Mouse (Mus musculus) forebrain, embryonic 10.5 days (tissue): Measurements from ENCODE around the gene Prpf4. TPM values are rescaled to one million over a fixed set of nuclear protein-coding genes. Genes with fewer than 3 reads are reported as not detected.

Source experiments
- DNase-seq: peaks from one replicate; pipeline ENCODE4 v3.0.0-alpha.2; 2017; ENCODE audit warnings: low spot score; ENCODE audit errors: extremely low spot score
- H3K27ac ChIP-seq: fragments of 300-500 bp; sonication (generic); 2 replicates; pipeline ENCODE4 v1.5.1; 2016; ENCODE audit warnings: mild to moderate bottlenecking
- H3K27me3 ChIP-seq: fragments of 300-500 bp; sonication (generic); 2 replicates; pipeline ENCODE4 v1.6.1; 2016; ENCODE audit warnings: mild to moderate bottlenecking; ENCODE audit not compliant: poor library complexity, severe bottlenecking
- H3K36me3 ChIP-seq: fragments of 300-500 bp; sonication (generic); replicated peaks from 2 replicates; pipeline ENCODE4 v1.6.1; 2016; ENCODE audit warnings: mild to moderate bottlenecking, moderate library complexity
- H3K4me1 ChIP-seq: fragments of 300-500 bp; sonication (generic); 2 replicates; pipeline ENCODE4 v1.6.1; 2016
- H3K4me3 ChIP-seq: fragments of 300-500 bp; sonication (generic); 2 replicates; pipeline ENCODE4 v1.5.1; 2016; ENCODE audit warnings: mild to moderate bottlenecking, moderate library complexity
- H3K9me3 ChIP-seq: fragments of 300-500 bp; sonication (generic); 2 replicates; pipeline ENCODE4 v1.6.1; 2016; ENCODE audit warnings: mild to moderate bottlenecking, moderate library complexity
- WGBS: fragments of 180-500 bp; shearing (Covaris S2); methylation state at CpG from one replicate; pipeline ENCODE4 v1.1.7; 2016; 5-methylcytosine and 5-hydroxymethylcytosine counted together
- polyA plus RNA-seq: library from polyadenylated mRNA; unstranded; fragments of >200 nt; fragmentation: Nextera tagmentation; extraction: Ambion mirVana; gene quantifications from 2 replicates; pipeline ENCODE4 v1.2.1, GENCODE M21; 2016

Prpf4 gene
- polyA plus RNA-seq, 1 experiment from 2014 or later: 38.3 TPM

DNA sequence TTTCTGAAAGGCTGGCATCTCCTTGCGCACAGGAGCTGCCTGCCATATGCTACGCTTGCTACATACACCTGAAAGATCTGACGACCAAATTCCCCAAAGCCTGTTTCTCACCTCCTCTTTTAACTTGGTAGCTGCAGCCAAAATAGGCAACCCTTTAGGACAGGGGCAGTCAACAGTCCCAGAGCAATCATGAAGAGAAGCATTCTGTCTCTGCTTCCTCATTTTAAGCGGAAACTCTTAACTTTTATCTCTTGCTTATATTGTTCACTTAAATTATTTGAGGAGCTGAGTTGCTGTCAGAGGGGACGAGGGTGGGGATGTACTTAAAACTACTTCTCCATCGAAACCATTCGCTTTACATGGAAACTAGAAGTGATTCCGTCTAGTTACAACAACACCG is 21.0 kb downstream of the Prpf4 start:
- no peak overlapping the region for H3K27ac ChIP-seq
- 90% methylated on average over 9 of the region's 9 CpGs for WGBS
- no peaks in the 10 kb centered on the region for H3K4me1 ChIP-seq
- H3K36me3 ChIP-seq: peaks cover 16% of the 10 kb centered on the region
- no peaks in the 10 kb centered on the region for H3K27me3 ChIP-seq
- no peaks in the 10 kb centered on the region for H3K9me3 ChIP-seq
- H3K4me3 ChIP-seq: no peak overlapping the region
- no peak for DNase-seq

DNA sequence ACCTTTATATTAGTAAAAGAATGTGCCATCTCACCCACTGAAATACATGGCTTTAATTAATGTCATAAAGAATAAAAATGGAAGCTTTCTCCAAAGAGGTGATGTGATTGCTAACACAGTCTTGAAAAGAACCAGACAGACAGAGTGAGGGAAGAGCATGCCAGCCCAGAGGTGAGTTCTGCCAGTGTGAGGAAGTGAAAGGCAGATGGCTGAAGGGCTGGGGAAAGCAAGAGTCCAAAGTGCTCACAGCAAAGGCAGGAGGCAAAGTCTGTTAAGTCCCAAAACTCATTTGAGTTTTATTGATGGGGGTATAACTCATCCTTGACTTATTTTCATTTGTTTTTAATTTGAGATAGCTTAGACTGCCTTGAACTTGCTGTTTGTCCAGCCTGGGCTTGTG is 22.1 kb downstream of the Prpf4 start:
- Histone ChIP-seq H3K36me3 (peaks cover 6% of the 10 kb centered on the region), H3K27ac (no peak overlapping the region), H3K27me3 (no peaks in the 10 kb centered on the region), H3K4me3 (no peak overlapping the region), H3K9me3 (no peaks in the 10 kb centered on the region), H3K4me1 (no peaks in the 10 kb centered on the region)
- no peak for DNase-seq

DNA sequence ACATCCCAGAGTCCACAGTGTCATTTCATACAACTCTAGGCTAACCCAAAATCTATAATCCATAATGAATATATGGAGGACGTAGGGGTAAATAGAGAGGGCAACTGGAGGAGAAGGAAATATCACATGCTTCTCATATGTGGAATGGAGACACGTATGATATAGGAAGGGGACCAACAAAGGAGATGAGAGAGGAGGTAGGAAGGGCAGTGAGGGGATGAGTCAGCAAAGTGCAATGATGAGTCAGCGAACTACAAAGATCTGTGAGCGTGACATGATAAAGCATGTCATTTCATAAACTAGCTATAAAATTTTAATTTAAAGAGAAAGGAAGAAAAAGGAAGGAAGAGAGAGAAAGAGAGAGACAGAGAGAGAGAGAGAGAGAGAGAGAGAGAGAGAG is 22.9 kb downstream of the Prpf4 start:
- Histone ChIP-seq H3K9me3 (no peaks in the 10 kb centered on the region), H3K4me3 (no peak overlapping the region), H3K27ac (no peak overlapping the region), H3K36me3 (no peaks in the 10 kb centered on the region), H3K27me3 (no peaks in the 10 kb centered on the region), H3K4me1 (no peaks in the 10 kb centered on the region)
- DNase-seq: no peak
- WGBS: 86% methylated on average over 4 of the region's 4 CpGs

DNA sequence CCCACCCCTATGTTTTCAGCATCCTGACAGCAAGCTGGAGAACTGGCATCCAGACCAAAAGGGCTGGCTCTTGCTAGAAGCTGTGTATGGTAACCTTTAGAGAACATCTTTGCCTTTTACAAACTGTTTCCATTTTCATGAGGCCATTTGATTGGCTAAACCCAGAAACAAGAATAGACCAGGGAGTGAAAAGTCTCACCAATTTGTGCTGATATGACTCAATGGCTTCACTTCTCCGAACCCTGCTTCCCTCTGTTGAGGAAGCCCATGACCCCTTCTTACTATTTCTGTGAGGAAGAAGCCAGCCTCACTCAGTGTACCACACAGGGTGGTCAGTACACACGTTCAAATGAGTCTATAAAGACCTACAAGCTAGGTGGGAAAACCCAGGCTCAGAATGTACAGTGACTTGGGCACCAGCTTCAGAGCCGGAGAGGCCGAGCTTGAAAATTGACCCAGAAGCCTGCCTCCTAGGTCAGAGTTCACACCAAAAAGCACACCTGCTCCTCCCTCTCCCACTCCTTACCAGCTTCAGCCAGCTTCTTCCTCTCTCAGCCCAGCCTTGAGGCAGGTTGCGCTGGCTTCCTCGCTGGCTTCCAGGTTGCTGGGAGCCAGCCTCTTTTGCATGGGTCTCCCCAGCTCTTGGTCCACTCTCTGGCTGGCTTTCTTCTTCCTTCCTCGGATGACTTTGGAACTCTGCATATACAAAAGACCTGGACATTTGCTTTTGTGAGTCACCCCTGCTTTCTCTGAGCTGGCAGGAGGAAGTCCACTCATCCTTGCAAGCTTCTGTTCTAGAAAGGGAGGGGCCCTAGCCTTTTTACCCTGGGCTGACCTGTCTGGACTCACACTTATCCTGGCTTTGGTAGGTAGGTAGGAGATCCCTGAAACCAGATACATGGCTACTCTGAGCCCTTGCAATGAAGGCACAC is 25.6 kb downstream of the Prpf4 start:
- WGBS: 85% methylated on average over 7 of the region's 7 CpGs
- Histone ChIP-seq H3K27ac (no peak overlapping the region), H3K4me3 (no peak overlapping the region), H3K36me3 (no peaks in the 10 kb centered on the region), H3K4me1 (no peaks in the 10 kb centered on the region), H3K27me3 (no peaks in the 10 kb centered on the region), H3K9me3 (no peaks in the 10 kb centered on the region)
- no peak for DNase-seq

DNA sequence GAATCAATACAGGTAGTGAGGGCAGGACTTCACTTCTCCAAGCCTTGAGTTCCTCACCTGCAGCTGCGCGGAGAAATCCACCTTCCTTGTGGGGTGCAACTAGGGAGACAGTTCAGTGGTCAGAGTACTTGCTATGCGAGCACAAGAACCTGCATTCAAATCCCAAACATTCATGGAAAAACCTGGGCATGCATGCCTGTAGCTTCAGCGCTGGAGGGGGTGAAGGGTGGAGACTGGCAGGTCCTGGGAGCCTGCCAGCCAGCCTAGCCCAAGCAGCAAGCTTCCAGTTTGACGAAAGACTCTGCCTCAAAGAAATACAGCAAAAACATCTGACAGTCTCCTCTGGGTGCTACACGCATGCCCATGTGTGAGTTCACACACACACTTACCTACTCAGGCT is 26.5 kb downstream of the Prpf4 start, which contains the start of gene Rnf183:
Gene Rnf183, minus strand, starts transcription at position 172 of the 400 bp plus-strand sequence.
- WGBS: 85% methylated on average over 6 of the region's 6 CpGs
- Histone ChIP-seq H3K27me3 (no peaks in the 10 kb centered on the region), H3K27ac (no peak within 1 kb of the TSS), H3K9me3 (no peaks in the 10 kb centered on the region), H3K4me1 (no peaks in the 10 kb centered on the region), H3K4me3 (no peak within 1 kb of the TSS), H3K36me3 (no peaks in the 10 kb centered on the region)
- no peak for DNase-seq

DNA sequence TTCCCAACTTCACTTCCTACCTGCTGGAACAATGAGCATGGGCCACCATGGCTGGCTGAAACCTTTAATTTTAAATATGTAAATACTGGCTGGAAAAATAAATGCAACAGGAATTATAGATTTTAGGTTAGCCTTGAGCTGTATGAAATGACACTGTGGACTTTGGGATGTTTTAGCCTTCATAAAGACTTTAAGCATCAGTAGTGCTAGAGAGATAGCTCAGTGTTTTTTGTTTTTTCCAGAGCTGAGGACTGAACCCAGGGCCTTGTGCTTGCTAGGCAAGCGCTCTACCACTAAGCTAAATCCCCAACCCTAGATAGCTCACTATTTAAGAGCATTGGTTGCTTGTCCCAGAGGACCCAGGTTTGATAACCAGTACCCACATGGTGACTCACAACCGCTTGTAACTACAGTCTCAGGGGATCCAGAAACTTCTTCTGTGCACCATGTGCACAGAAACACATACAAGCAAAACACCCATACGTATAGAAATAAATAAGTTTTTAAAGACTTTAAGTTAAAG is 28.7 kb downstream of the Prpf4 start:
- no peak for DNase-seq
- Histone ChIP-seq H3K9me3 (no peaks in the 10 kb centered on the region), H3K27me3 (no peaks in the 10 kb centered on the region), H3K4me3 (no peak overlapping the region), H3K36me3 (no peaks in the 10 kb centered on the region), H3K27ac (no peak overlapping the region), H3K4me1 (no peaks in the 10 kb centered on the region)
- 92% methylated on average over 3 of the region's 3 CpGs for WGBS

DNA sequence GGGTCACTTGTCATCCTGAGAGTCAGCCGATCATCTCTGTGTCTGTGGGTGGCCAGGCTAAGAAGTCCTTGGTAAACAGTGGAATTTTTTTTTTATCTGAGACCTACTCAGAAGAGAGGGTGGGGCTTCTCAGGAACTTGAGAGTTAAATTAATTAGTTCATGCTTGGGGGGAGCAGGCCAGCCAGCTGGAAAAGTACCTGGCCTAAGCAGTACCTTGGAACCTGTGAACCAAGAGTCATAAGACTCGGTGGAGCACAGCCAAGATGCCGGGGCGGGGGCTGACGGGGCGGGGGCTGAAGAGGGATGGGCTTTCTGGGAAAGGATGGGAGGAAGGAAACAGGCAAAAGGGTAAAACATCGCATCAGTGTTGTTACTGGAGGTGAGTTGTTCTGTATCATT is 29.3 kb downstream of the Prpf4 start:
- Histone ChIP-seq H3K9me3 (no peaks in the 10 kb centered on the region), H3K27ac (no peak overlapping the region), H3K4me1 (no peaks in the 10 kb centered on the region), H3K27me3 (no peaks in the 10 kb centered on the region), H3K36me3 (no peaks in the 10 kb centered on the region), H3K4me3 (no peak overlapping the region)
- WGBS: 83% methylated on average over 7 of the region's 7 CpGs
- DNase-seq: no peak

DNA sequence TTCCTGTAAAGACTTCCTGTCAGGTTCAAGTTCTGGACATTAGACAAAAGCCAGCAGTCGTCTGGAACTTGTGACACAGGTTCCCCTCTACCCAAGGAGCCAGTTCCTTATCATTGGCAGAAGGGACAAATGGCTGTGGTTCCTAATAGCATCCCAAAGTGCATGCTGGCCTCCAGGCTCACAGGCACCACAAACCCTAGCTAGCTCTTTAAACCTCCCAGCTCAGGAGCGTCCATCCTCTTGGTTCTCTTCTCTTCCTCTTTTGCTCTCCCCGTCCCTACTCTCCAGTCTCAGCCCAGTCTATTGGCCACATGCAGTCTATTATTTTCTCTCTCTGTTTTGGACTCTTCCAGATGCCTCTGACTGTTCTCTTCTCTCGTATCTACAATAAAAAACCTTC is 31.2 kb downstream of the Prpf4 start:
- 72% methylated on average over 4 of the region's 4 CpGs for WGBS

DNA sequence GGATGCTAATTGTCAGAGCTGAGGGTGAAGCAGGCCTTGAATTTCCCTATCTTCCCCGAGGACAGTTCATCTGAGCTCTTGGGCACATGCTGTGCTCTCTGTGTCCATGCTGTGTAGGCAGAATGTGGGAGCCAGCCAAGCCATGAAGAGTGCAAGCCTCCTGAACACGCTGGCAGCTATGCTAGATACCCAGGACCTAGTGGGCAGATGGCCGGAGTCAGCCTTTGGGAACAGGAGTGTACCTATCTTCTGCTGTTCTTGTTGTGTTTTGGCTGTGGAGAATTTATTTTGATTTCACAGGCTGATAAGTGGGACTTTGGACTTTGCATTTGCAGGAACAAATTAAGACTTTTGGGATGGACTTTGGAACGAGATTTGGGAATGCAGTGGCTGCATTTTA is 31.9 kb downstream of the Prpf4 start:
- H3K9me3 ChIP-seq: no peaks in the 10 kb centered on the region
- H3K27ac ChIP-seq: no peak overlapping the region
- no peaks in the 10 kb centered on the region for H3K4me1 ChIP-seq
- H3K27me3 ChIP-seq: no peaks in the 10 kb centered on the region
- H3K36me3 ChIP-seq: no peaks in the 10 kb centered on the region
- DNase-seq: no peak
- 84% methylated on average over 4 of the region's 4 CpGs for WGBS
- H3K4me3 ChIP-seq: no peak overlapping the region

More for the DNA sequence above, 31.2 kb downstream of the Prpf4 start:
- no peaks in the 10 kb centered on the region for H3K36me3 ChIP-seq
- H3K27ac ChIP-seq: no peak overlapping the region
- H3K9me3 ChIP-seq: no peaks in the 10 kb centered on the region
- H3K4me3 ChIP-seq: no peak overlapping the region
- no peaks in the 10 kb centered on the region for H3K4me1 ChIP-seq
- no peaks in the 10 kb centered on the region for H3K27me3 ChIP-seq
- no peak for DNase-seq

DNA sequence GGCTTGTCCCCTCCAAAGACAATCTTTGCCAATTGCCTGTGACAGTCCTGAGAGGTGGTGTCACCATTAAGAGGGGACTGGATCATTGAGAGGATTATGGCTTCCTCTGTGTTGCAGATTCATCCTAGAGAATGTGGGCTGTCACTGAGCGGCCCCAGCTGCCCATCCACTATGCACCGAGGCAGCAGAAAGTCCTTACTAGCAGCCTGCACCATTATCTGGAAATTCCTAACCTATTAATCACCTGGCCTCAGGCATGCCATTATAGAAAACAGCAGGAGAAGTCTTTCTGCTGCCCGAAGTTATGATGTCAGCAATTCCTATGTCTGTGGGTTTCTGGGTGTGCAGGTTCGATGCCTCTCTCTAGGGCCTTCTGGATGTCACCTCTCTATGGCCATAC is 32.4 kb downstream of the Prpf4 start:
- no peak for DNase-seq
- WGBS: 83% methylated on average over 4 of the region's 4 CpGs
- no peaks in the 10 kb centered on the region for H3K4me1 ChIP-seq
- no peaks in the 10 kb centered on the region for H3K36me3 ChIP-seq
- H3K27me3 ChIP-seq: no peaks in the 10 kb centered on the region
- H3K9me3 ChIP-seq: no peaks in the 10 kb centered on the region
- H3K27ac ChIP-seq: no peak overlapping the region
- no peak overlapping the region for H3K4me3 ChIP-seq

DNA sequence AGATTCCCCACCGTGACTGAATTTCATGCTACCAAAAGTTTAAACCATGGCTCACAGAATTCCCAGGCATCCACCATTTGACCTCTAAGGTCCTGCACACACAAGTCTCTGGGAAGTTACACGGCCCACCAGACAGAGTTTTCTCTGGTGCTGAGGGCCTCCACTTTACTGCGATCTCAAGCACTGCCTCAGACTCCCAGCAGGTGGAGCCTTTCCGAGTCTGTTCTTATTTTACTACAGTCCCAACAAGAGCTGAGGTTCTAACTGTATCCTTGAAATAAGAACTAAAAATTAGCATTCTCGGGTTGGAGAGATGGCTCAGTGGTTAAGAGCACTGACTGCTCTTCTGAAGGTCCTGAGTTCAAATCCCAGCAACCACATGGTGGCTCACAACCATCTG is 46.4 kb downstream of the Prpf4 start:
- DNase-seq: peak; percentile 33
- no peaks in the 10 kb centered on the region for H3K27me3 ChIP-seq

DNA sequence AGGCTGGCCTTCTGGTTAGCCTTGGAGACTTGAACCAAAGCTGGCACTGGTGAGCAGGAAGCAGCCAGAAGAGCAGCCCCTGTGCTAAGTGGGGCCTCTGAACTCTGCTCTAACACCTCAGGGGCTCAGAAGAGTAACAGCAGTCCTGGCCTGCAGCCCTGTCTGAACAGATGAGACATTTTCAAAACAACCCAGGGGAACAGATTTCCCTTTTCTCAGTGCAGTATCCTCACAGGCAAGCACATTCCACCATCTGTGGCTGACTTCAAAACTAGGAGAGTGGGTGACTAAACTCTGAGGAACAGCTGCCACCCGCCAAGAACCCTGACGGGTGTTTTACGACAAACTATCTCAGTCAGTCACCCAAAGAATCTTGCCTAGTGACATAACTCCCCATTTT is 50.5 kb downstream of the Prpf4 start:
- Histone ChIP-seq H3K27me3 (no peaks in the 10 kb centered on the region), H3K4me1 (no peaks in the 10 kb centered on the region), H3K27ac (no peak overlapping the region), H3K4me3 (no peak overlapping the region), H3K36me3 (peaks cover 44% of the 10 kb centered on the region), H3K9me3 (no peaks in the 10 kb centered on the region)
- no peak for DNase-seq
- WGBS: 96% methylated on average over 3 of the region's 3 CpGs

More for the DNA sequence above, 46.4 kb downstream of the Prpf4 start:
- H3K27ac ChIP-seq: no peak overlapping the region
- no peak overlapping the region for H3K4me3 ChIP-seq
- H3K4me1 ChIP-seq: no peaks in the 10 kb centered on the region
- peaks cover 14% of the 10 kb centered on the region for H3K36me3 ChIP-seq
- H3K9me3 ChIP-seq: no peaks in the 10 kb centered on the region
- WGBS: 67% methylated on average over 5 of the region's 5 CpGs

DNA sequence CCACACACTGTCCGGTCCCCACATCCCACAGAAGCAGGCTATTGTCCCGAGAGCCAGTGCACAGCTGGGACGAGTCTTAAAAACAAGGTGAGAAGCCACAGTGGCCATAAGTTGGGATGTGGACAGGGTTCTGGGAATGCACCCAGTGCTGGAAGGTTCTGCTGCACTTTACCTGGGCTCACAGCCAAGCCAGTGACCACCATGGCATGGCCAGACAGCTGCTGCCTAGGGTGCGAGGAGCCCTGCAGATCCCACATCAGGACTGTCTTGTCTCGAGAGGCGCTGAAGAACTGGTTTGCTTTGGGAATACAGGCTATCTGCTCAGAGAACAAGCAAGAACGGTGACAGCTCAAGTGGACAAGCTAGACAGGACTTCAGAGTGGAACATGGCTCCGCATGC is 51.8 kb downstream of the Prpf4 start:
- Histone ChIP-seq H3K4me3 (no peak overlapping the region), H3K27ac (no peak overlapping the region), H3K9me3 (no peaks in the 10 kb centered on the region), H3K4me1 (no peaks in the 10 kb centered on the region), H3K36me3 (peaks cover 44% of the 10 kb centered on the region), H3K27me3 (no peaks in the 10 kb centered on the region)
- 94% methylated on average over 8 of the region's 8 CpGs for WGBS
- no peak for DNase-seq
